Mouse (Mus musculus): ENCODE data around the gene Ncan.

DNA sequence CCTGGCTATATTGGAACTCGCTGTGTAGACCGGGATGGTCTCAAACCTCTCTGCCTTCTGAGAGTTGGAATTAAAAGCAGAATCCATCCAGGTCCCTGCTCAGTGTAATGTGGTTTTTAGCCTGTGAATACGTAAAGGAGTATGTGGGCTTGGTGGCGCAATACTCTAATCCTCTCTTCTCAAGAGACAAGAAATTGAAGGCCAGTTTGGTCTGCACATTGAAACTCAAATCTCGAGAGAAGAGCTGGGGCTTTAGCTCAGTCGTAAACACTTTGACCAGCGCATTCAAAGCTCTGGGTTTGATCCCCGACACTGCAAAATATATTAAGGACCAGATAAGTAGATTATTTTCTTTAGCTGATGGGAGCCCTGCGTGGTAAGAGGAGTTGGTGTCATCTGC, 19.3 kb upstream of the Ncan start:
- TF ChIP-seq CTCF (IDR thresholded peaks at IDR 0.05; ENCODE audit: extremely low read depth, insufficient read length, insufficient replicate concordance, low read depth, low read length), result no peak
- TF ChIP-seq POLR2A (IDR thresholded peaks at IDR 0.05; ENCODE audit: low read depth, low read length), result no peak

Data from small intestine, adult 2 months (tissue).